ENCODE assay signal across 9 mouse cellular contexts in the genomic region with DNA sequence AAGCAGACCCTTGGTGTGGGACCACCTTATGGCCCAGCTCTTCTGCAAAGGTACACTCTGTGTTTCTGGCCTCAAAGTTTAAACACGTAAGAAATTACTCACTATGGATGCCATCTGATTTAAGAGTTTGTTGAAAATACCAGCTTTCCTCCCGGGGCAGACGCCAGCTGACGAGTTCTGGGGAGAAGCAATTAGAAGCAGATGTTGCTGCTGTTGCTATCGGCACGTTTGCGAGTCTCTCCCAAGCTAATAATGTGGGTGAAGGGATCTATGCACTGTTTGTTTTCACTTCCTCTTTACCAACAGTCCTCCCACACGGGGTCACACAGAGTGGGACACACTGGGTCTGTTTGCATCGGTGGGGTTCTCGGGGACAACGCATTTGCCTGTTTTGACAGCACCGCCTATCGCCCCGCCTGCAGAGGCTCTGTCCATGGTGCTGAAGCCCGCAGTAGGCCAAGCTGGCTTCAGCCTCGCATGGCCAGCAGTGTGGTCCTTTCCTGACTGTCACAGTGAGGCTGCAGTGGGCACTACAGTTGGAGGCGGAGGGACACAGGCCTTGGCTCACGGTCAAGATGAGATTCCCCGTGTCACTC.
DNase-seq lines count a peak whose midpoint lies in the region; ATAC-seq and TF ChIP-seq lines count a peak whose summit lies in the region.
"Had no signal": no experiment of that assay in that cellular context is flagged by ENCODE, and none has a peak within 500 bp of the region (broad histone marks: within the 10 kb centered on the region; RNA-seq: fewer than 3 reads in every experiment).

No protein-coding gene starts in this region.

- peak; percentile 50 for DNase-seq in CD4-positive, CD25-positive, alpha-beta regulatory T cell, adult 2 months (ENCODE audit: low read depth, low spot score)
- DNase-seq in gastrocnemius, postnatal 4 days (ENCODE audit: low spot score in 2 of 2), result peak; percentile 73 to 88
- peak; percentile 54 for DNase-seq in induced T-regulatory cell, adult 2 months (ENCODE audit: low read depth)
- DNase-seq in limb, embryonic 14.5 days (ENCODE audit: low spot score), result peak; percentile 77
- peak; percentile 55 to 66 for DNase-seq in monocyte, adult 2 months (ENCODE audit: low read depth in 1 of 2, low spot score in 2 of 2)
- peak; percentile 76 for DNase-seq in splenic B cell, adult 2 months (ENCODE audit: low read depth, low spot score)

- H3K4me1 ChIP-seq in limb, embryonic 14.5 days (ENCODE audit: control insufficient read depth, insufficient read depth, low read length), result no peaks in the 10 kb centered on the region

- peak overlapping the region; percentile 48 for H3K4me2 ChIP-seq in limb, embryonic 14.5 days (replicated peaks; ENCODE audit: low read depth, low read length, severe bottlenecking)

- H3K9ac ChIP-seq in limb, embryonic 14.5 days (ENCODE audit: low read depth, low read length, severe bottlenecking), result no peak overlapping the region

- no peak for TF ChIP-seq POLR2A in limb, embryonic 14.5 days (IDR thresholded peaks at IDR 0.05; ENCODE audit: borderline replicate concordance, extremely low read depth, insufficient read depth, insufficient read length)

- H3K36me3 ChIP-seq in limb, embryonic 14.5 days (ENCODE audit: control insufficient read depth, insufficient read depth, low read length), result no peaks in the 10 kb centered on the region
- no peaks in the 10 kb centered on the region for H3K36me3 ChIP-seq in splenic B cell, adult 2 months (ENCODE audit: control insufficient read depth, insufficient read depth, low read length, poor library complexity, severe bottlenecking)

- H3K27me3 ChIP-seq in limb, embryonic 14.5 days (ENCODE audit: control insufficient read depth, insufficient read depth, low read length), result no peaks in the 10 kb centered on the region
- H3K27me3 ChIP-seq in splenic B cell, adult 2 months (ENCODE audit: control insufficient read depth, insufficient read depth, low read length, poor library complexity, severe bottlenecking), result no peaks in the 10 kb centered on the region

- no peaks in the 10 kb centered on the region for H3K9me3 ChIP-seq in limb, embryonic 14.5 days (ENCODE audit: control insufficient read depth, low read length)

- 2% methylated on average over 19 of the region's 19 CpGs for WGBS in limb, embryonic 14.5 days

- H3K4me3 ChIP-seq in limb, embryonic 14.5 days (replicated peaks; ENCODE audit: low read length), result peak overlapping the region; percentile 17; the same call in 1 of the 2 replicates
- H3K4me3 ChIP-seq: layer of hippocampus, adult 2 months had no signal

- ATAC-seq in CD4-positive, CD25-positive, alpha-beta regulatory T cell, adult 4 months, result no peak
- peak; percentile 92 for ATAC-seq in common myeloid progenitor, adult 5-6 weeks (replicated peaks; ENCODE audit: low read depth, poor library complexity, severe bottlenecking)
- ATAC-seq in limb, embryonic 14.5 days (ENCODE audit: low FRiP score, low read depth), result peak; percentile 72; the same call in 1 of the 2 replicates

- no peak overlapping the region for H3K27ac ChIP-seq in limb, embryonic 14.5 days (replicated peaks; ENCODE audit: low read depth, low read length)
- H3K27ac ChIP-seq: layer of hippocampus, adult 2 months had no signal
